Mouse (Mus musculus): ENCODE measurements around the gene Capza1.

DNA sequence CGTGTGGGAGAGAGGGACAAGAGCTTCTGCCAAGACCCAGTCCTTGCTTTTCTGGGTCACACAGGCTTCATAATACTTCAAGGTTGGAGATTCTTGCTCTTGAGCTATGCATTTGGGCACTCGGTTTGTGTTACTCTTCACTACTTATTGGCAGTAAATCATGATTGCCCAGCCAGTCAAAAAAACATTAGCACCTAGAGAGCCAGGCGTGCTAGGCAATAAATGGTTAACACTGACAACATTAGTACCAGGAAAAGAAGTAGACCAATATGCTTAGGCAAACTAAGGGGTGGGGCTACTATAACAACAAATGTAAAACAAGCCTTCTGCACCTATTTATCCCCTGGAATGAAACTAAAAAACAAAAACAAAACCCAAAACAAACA lies 45.6 kb downstream of the Capza1 start:
- TF ChIP-seq CTCF (IDR thresholded peaks at IDR 0.05): no peak
- TF ChIP-seq EP300 (IDR thresholded peaks at IDR 0.05; ENCODE audit: insufficient read depth, low read depth, low read length): no peak
